Mouse (Mus musculus): Measurements from ENCODE around the gene Rbfox1.

DNA sequence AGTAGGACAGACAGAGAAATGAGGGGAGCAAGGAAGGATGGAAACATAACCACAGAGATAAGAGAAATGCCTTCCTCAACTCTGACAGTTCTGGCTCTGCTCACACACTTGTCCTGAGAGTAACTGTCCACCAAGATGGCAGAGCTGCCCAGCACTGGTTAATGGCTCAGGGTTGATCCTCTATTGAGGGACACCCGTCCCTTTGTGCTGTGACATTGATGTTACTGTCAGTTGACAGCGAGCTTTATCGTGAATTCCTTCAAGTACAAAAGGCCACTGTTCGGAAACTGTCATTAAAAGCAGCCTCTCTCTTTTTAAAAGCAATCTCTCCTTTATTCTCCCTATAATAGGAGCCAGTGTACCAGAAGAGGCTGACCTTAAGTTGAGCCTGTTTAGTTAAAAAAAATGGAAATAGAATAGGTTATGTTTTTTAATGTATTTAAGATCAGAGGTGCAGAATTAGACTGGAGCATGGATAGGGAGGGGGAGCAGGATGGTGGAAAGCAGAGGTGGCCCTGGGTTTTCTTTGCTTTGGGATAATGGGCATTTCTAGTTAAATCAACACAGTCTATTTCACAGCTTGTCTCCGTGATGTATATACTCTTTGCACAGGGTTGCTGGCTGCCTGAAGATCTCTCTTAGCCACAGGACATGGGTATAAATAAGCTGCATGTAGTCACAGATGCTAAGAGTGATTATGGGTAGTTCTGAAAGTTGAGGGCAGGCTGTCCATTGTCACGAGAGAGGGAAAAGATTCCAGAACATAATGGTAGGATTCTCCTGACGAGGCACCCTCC lies 212.3 kb downstream of the Rbfox1 start:
- TF ChIP-seq CTCF (IDR thresholded peaks at IDR 0.05 in 2 of 3, conservative IDR thresholded peaks at IDR 0.05 in 1 of 3; ENCODE audit: control insufficient read depth in 1 of 3, insufficient read depth in 1 of 3, low read depth in 2 of 3, low read length in 3 of 3, poor library complexity in 1 of 3, severe bottlenecking in 1 of 3) (no peak), USF1 (IDR thresholded peaks at IDR 0.05; ENCODE audit: low read depth, low read length) (no peak), MXI1 (IDR thresholded peaks at IDR 0.05; ENCODE audit: low read depth, low read length) (no peak), TAL1 (IDR thresholded peaks at IDR 0.05; ENCODE audit: low read length) (no peak), MAX (IDR thresholded peaks at IDR 0.05; ENCODE audit: low read length) (no peak), ELF1 (IDR thresholded peaks at IDR 0.05; ENCODE audit: low read depth, low read length) (no peak)
